Mouse (Mus musculus) intestine, embryonic 15.5 days (tissue): Measurements from ENCODE around the gene Prrx2. TPM values are rescaled to one million over a fixed set of nuclear protein-coding genes. Genes with fewer than 3 reads are reported as not detected.

Source experiments
- ATAC-seq: fragments of 200-750 bp; cut with Nextera tagmentation; 2 replicates; pipeline ENCODE4 v1.8.0; 2017; ENCODE audit warnings: moderate TSS enrichment, moderate library complexity
- H3K27ac ChIP-seq: fragments of 300-500 bp; sonication (generic); 2 replicates; pipeline ENCODE4 v1.5.1; 2015; ENCODE audit warnings: mild to moderate bottlenecking, inconsistent platforms
- H3K27me3 ChIP-seq: fragments of 300-500 bp; sonication (generic); replicated peaks from 2 replicates; pipeline ENCODE4 v1.6.1; 2015; ENCODE audit warnings: inconsistent platforms
- H3K36me3 ChIP-seq: fragments of 300-500 bp; sonication (generic); 2 replicates; pipeline ENCODE4 v1.6.1; 2015; ENCODE audit warnings: inconsistent platforms
- H3K4me1 ChIP-seq: fragments of 300-500 bp; sonication (generic); replicated peaks from 2 replicates; pipeline ENCODE4 v1.6.1; 2015; ENCODE audit warnings: inconsistent platforms
- H3K4me2 ChIP-seq: fragments of 300-500 bp; sonication (generic); replicated peaks from 2 replicates; pipeline ENCODE4 v1.6.1; 2015; ENCODE audit warnings: mild to moderate bottlenecking, inconsistent platforms
- H3K4me3 ChIP-seq: fragments of 300-500 bp; sonication (generic); replicated peaks from 2 replicates; pipeline ENCODE4 v1.5.1; 2015; ENCODE audit warnings: inconsistent platforms
- H3K9ac ChIP-seq: fragments of 300-500 bp; sonication (generic); 2 replicates; pipeline ENCODE4 v1.6.1; 2015; ENCODE audit warnings: inconsistent platforms
- H3K9me3 ChIP-seq: fragments of 300-500 bp; sonication (generic); 2 replicates; pipeline ENCODE4 v1.6.1; 2016; ENCODE audit warnings: inconsistent platforms
- WGBS: fragments of 180-500 bp; shearing (Covaris S2); methylation state at CpG from one replicate; pipeline ENCODE4 v1.1.7; 2015; 5-methylcytosine and 5-hydroxymethylcytosine counted together
- polyA plus RNA-seq: library from polyadenylated mRNA; unstranded; fragments of >200 nt; fragmentation: Nextera tagmentation; extraction: Ambion mirVana; gene quantifications from 2 replicates; pipeline ENCODE4 v1.2.1, GENCODE M21; 2015

Prrx2 gene
- polyA plus RNA-seq, 1 experiment from 2014 or later = 4.3 TPM

DNA sequence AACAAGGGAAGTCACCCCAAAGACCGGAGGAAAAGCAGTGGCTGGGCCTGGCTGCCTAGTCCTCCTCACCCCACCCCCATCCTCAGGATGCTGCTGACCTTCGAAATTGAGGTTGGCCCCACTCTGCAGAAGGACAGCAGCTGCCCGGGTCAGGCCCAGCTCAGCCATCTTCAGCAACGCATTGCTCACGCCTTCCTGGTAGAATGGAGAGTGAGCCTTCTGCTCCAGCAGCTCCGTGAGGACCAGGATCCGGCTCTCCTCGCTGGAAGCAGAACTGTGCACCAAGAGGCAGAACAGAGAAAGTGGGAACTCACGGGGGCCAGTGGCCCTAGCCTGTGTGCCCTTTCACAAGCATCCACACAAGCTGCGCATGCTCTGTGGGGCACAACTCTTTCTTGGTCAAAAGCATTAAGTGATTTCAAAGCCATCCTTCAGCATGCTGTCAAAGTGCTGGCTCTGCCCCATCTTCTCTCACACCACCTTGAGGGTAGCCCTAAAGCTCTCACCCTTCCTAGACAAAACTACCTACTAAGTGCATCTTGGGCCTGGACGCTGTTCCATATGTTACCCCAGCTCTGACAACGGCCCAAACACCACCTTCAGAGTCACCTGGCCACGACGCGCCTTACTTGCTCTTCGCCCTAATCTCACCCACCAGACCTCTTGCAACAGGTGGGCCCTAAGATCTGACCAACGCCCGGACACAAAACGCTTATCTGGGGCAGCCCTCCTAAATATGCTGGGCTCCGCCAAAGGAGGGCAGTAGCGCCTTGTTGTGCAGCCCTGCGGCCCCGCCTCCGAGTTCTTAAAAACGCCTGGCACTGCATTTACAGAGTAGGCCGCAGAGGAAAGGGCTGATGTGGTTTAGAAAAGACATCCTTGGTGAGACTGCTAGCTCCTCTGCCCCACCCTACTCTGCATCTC lies 7.7 kb upstream of the Prrx2 start:
- no peaks in the 10 kb centered on the region for H3K27me3 ChIP-seq
- H3K36me3 ChIP-seq = peaks cover 36% of the 10 kb centered on the region
- peak overlapping the region; percentile 93 for H3K4me3 ChIP-seq
- peak; percentile 6 for ATAC-seq
- no peaks in the 10 kb centered on the region for H3K9me3 ChIP-seq
- peak overlapping the region; percentile 80 for H3K9ac ChIP-seq
- peak overlapping the region; percentile 91 for H3K4me2 ChIP-seq
- 30% methylated on average over 26 of the region's 26 CpGs for WGBS
- peaks cover 35% of the 10 kb centered on the region for H3K4me1 ChIP-seq
- peak overlapping the region; percentile 54; the same call in 1 of the 2 replicates for H3K27ac ChIP-seq

- ATAC-seq = peak; percentile 91
- Histone ChIP-seq H3K27ac (peak overlapping the region; percentile 54; the same call in 1 of the 2 replicates), H3K9me3 (no peaks in the 10 kb centered on the region)
Observed at GRCm38 (mm10) chr2:30827749-30828475, 6.9 kb upstream of the Prrx2 start.

GRCm38 (mm10) chr2:30829315-30829714 lies 5.5 kb upstream of the Prrx2 start:
- WGBS = 43% methylated on average over 5 of the region's 5 CpGs
- no peak for ATAC-seq

More at GRCm38 (mm10) chr2:30827749-30828475, 6.9 kb upstream of the Prrx2 start:
- Histone ChIP-seq H3K4me1 (peaks cover 28% of the 10 kb centered on the region), H3K27me3 (no peaks in the 10 kb centered on the region), H3K4me2 (peak overlapping the region; percentile 91), H3K36me3 (peaks cover 27% of the 10 kb centered on the region), H3K9ac (peak overlapping the region; percentile 80), H3K4me3 (peak overlapping the region; percentile 93)
- WGBS = under 1% methylated on average over 63 of the region's 63 CpGs

GRCm38 (mm10) chr2:30830283-30830795 lies 4.4 kb upstream of the Prrx2 start, which contains the start of gene Asb6:
TSS of gene Asb6 (minus strand) at chr2:30830333.
- ATAC-seq = no peak
- H3K36me3 ChIP-seq = peaks cover 5% of the 10 kb centered on the region
- H3K9me3 ChIP-seq = no peaks in the 10 kb centered on the region
- no peak within 1 kb of the TSS for H3K4me3 ChIP-seq
- 36% methylated on average over 4 of the region's 4 CpGs for WGBS
- no peak within 1 kb of the TSS for H3K27ac ChIP-seq
- no peak within 1 kb of the TSS for H3K4me2 ChIP-seq
- H3K27me3 ChIP-seq = no peaks in the 10 kb centered on the region
- H3K9ac ChIP-seq = no peak within 1 kb of the TSS
- H3K4me1 ChIP-seq = peaks cover 16% of the 10 kb centered on the region

More at GRCm38 (mm10) chr2:30829315-30829714, 5.5 kb upstream of the Prrx2 start:
- H3K27ac ChIP-seq = no peak overlapping the region
- no peaks in the 10 kb centered on the region for H3K9me3 ChIP-seq
- H3K36me3 ChIP-seq = peaks cover 13% of the 10 kb centered on the region
- H3K4me3 ChIP-seq = no peak overlapping the region
- H3K4me1 ChIP-seq = peaks cover 16% of the 10 kb centered on the region
- H3K4me2 ChIP-seq = no peak overlapping the region
- H3K27me3 ChIP-seq = no peaks in the 10 kb centered on the region
- H3K9ac ChIP-seq = no peak overlapping the region

GRCm38 (mm10) chr2:30833644-30834043 lies 1.1 kb upstream of the Prrx2 start:
- no peak overlapping the region for H3K9ac ChIP-seq
- no peak for ATAC-seq
- no peaks in the 10 kb centered on the region; the same call in 1 of the 2 replicates for H3K27me3 ChIP-seq
- 52% methylated on average over 5 of the region's 5 CpGs for WGBS
- no peaks in the 10 kb centered on the region for H3K9me3 ChIP-seq
- no peak overlapping the region for H3K4me3 ChIP-seq
- H3K36me3 ChIP-seq = no peaks in the 10 kb centered on the region
- H3K4me2 ChIP-seq = no peak overlapping the region
- H3K27ac ChIP-seq = no peak overlapping the region
- H3K4me1 ChIP-seq = peaks cover 6% of the 10 kb centered on the region; the same call in 1 of the 2 replicates

DNA sequence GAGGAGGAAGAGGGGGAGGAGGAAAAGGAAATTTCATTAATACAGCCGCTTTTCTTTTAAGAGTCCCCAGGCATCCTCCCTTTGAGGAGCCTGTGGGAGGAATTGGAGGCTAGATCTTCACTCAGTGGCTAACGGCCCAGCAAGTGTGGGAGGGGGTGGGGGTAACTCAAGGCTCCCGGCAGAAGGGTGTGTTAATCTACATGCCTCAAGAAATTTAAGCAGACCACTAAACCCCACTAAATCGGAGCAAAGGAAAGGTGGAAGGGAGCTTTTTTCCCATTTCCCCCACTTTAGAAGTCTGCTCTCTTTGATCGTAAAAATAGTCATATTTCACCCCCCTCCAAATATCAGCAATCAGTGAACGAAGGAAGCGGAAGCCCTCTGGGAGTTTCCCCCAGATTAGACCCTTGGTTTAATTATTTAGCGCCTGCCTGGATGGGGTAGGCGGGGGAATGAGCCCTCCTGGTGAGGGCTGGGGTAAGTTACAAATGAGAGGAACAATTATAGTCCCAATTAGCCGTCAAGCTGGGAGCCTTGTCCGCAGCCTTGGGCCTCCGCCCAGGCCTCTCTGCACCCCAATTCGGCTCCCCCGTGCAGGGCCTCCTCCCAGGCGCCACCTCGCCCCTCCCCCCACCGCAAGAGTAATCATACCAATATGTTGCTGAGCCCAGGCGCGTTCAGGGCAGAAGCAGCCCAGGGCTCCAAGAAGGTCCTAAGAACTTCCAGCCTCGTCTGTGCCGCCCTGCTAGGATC lies 1.6 kb downstream of the Prrx2 start:
- 20% methylated on average over 21 of the region's 21 CpGs for WGBS
- Histone ChIP-seq H3K4me3 (no peak overlapping the region), H3K9me3 (no peaks in the 10 kb centered on the region), H3K4me1 (peaks cover 6% of the 10 kb centered on the region; the same call in 1 of the 2 replicates), H3K27me3 (no peaks in the 10 kb centered on the region; the same call in 1 of the 2 replicates), H3K4me2 (peak overlapping the region; percentile 31), H3K36me3 (no peaks in the 10 kb centered on the region), H3K9ac (no peak overlapping the region; the same call in 1 of the 2 replicates), H3K27ac (no peak overlapping the region)
- ATAC-seq = no peak; the same call in 1 of the 2 replicates

- Histone ChIP-seq H3K27me3 (peaks cover 38% of the 10 kb centered on the region), H3K36me3 (no peaks in the 10 kb centered on the region), H3K9ac (no peak overlapping the region), H3K4me2 (no peak overlapping the region), H3K4me1 (peaks cover 11% of the 10 kb centered on the region; the same call in 1 of the 2 replicates), H3K4me3 (no peak overlapping the region), H3K9me3 (no peaks in the 10 kb centered on the region), H3K27ac (no peak overlapping the region)
- 37% methylated on average over 10 of the region's 10 CpGs for WGBS
- ATAC-seq = no peak
Observed at GRCm38 (mm10) chr2:30842615-30843014, 7.8 kb downstream of the Prrx2 start.

GRCm38 (mm10) chr2:30845152-30846070 lies 10.6 kb downstream of the Prrx2 start:
- Histone ChIP-seq H3K4me2 (peak overlapping the region; percentile 96), H3K4me3 (peak overlapping the region; percentile 57), H3K9ac (peak overlapping the region; percentile 62), H3K27ac (no peak overlapping the region), H3K27me3 (peaks cover 38% of the 10 kb centered on the region), H3K36me3 (no peaks in the 10 kb centered on the region), H3K9me3 (no peaks in the 10 kb centered on the region), H3K4me1 (peaks cover 11% of the 10 kb centered on the region; the same call in 1 of the 2 replicates)
- WGBS = 2% methylated on average over 73 of the region's 80 CpGs
- peak; percentile 58 for ATAC-seq

- Histone ChIP-seq H3K4me2 (peak overlapping the region; percentile 96), H3K9ac (no peak overlapping the region), H3K27me3 (peaks cover 42% of the 10 kb centered on the region), H3K4me1 (peaks cover 11% of the 10 kb centered on the region; the same call in 1 of the 2 replicates), H3K36me3 (no peaks in the 10 kb centered on the region), H3K4me3 (no peak overlapping the region), H3K27ac (no peak overlapping the region), H3K9me3 (no peaks in the 10 kb centered on the region)
- no peak for ATAC-seq
- WGBS = 75% methylated on average over 8 of the region's 8 CpGs
Observed at GRCm38 (mm10) chr2:30846236-30846635, 11.5 kb downstream of the Prrx2 start.

DNA sequence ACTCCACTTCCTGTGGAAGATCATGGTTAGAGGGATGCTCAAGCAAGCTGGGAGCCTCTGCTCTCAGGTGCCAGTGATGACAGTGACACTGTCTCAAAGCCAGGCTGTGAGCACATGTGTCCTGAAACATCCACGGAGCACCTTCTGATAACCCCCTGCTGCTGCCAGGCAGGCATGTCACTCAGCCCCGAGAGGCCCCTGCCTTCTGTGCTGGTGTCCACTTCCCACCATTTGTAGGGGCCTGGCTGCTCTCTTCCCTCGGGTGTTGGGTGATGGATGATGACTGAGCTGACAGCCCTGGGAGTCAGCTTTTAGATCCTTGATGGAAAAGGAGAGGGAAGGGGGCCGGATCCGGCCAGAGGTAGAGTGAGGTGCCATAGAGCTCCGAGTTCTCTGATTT lies 12.0 kb downstream of the Prrx2 start:
- H3K4me2 ChIP-seq = no peak overlapping the region
- no peak overlapping the region for H3K9ac ChIP-seq
- no peaks in the 10 kb centered on the region for H3K9me3 ChIP-seq
- H3K27ac ChIP-seq = no peak overlapping the region
- 28% methylated on average over 6 of the region's 6 CpGs for WGBS
- H3K27me3 ChIP-seq = peaks cover 42% of the 10 kb centered on the region
- H3K36me3 ChIP-seq = no peaks in the 10 kb centered on the region
- H3K4me1 ChIP-seq = peaks cover 11% of the 10 kb centered on the region; the same call in 1 of the 2 replicates
- no peak overlapping the region for H3K4me3 ChIP-seq
- no peak for ATAC-seq
